Mouse (Mus musculus): Measurements from ENCODE around the gene Rbms1.

GRCm38 (mm10) chr2:60722967-60723366, 240.0 kb downstream of the Rbms1 start:
- TF ChIP-seq TAL1 (IDR thresholded peaks at IDR 0.05; ENCODE audit: low read length) (no peak), GATA1 (IDR thresholded peaks at IDR 0.05; ENCODE audit: low read length) (no peak)

Data from erythroblast, embryonic 14.5 days (primary cell).